Mouse (Mus musculus) c-Kit-positive CD71-positive TER-119-positive erythroid progenitor cells, embryonic 14.5 days (primary cell): ENCODE results near the gene Gm6993.

Experiments used
- DNase-seq: peaks from one replicate; pipeline ENCODE4 v3.0.0-alpha.2; 2013; ENCODE audit warnings: low spot score

Gene Gm6993

DNA sequence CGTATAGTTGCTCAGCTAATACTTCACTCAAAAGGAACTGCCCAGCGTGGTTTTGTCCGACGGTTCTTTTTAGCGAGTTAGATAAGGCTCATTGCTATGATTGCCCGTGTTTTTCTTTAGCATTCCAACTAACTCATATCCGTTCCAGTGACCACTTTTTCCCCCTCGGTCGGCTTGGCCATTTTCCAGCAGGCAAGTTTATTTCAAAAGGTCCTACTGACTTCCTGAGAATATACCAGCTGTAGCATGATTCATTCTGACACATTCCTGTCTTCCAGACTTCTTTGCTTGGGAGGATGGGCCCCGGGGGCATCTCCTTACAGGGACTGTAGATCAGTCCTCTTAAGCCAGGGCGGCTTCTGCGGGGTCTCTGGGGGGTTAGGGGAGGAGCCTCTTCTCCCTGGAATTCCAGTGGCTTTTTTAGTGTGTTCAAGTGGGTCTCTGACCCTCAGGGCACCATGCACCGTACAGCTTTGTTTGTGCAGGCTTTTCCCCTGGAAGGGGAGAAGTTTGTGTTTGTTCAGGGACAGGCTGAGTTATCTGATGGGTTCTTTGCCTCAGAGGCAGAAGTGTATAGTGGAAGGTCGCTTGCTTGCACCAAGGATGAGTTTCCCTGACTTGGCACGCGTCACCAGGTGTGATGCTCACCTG is 30.9 kb downstream of the Gm6993 start:
- no peak for DNase-seq

DNA sequence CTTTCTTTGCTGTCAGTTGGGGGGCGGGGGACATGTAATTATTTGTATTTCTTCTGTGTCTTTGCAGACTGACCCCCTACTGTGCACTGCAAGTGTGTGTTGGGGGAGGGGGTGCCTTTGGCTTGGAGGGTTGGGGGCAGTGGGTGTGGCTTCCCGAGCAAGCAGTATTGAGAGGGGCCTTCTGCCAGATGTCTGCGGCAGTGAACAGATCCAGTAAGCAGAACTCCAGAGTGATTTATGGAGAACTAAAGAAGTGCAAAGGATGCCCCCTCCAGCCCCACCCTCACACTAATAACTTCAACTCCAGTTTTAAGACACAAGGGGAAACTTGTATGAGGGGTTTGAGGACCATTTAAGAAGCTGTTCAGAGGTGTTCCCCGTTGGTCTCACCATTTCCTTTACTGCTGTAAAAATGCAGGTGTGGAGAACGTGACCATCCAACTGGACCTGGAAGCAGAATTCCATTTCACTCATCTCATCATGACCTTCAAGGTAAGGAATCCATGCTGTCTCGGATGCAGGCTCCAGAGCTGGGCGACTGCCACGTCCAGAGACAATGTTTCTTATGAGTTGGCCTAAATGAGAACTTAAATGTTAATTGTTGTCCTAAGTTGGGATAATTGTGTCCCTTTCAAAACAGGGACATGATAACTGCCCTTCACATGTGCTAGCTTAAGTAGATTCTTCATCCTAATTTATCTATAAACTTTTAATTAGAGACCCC is 31.6 kb downstream of the Gm6993 start:
- no peak for DNase-seq

DNA sequence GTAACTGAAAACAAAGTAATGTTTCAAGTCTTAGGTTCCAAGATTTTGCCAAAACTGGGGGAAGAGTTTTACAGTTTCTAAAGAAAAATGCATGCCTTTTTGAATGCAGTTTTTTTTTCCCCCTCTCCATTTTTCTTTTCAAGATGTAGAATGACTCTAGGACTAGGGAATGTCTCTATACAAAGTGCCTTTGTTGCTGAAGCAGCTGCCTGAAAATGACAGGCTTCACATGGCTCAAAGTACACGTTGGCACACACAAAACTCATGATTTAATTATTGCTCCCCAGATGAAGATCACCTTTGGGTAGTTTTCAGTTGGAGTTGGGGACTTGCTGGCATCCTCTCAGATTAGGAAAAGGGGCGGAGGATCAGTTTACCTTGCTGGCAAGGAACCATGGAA is 32.3 kb downstream of the Gm6993 start:
- DNase-seq: no peak

DNA sequence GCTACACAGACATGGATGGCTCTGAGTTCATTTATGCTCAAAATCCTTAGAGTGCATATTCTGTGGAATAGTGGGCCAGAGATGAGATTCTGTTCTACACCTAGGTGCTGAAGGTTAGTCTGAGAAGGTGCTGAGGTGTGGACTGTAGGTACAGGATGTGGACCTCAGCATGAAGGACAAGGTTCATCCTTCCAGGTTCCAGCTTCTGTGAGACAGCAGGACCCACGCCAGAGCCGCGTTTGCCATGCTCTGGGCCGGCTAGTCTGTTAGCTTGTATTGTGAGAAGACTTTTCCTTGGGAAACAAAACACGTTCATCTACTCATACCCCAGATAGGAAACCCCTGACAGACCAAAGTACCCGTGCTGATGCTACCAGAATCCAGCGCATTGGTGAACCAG is 33.1 kb downstream of the Gm6993 start:
- no peak for DNase-seq

DNA sequence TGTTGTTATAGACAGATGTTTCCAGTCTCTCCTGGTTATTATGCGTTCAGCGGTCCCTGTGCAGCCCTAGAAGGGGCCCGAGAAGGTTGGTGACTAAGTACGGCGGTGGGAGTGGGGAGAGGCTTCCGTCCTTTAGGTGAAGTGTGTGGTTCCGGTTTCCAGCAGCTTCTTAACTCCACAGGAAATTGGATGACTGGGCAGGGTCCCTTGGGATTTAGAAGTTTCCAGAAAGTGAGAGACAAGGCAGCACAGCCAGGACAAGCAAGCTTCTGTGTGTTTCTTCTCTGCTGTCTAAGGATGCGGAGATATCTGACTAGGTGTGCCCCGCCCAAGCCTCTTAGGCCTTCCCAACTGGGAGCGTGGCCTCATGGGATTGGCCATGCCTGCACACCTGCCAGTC is 34.8 kb downstream of the Gm6993 start:
- no peak for DNase-seq

DNA sequence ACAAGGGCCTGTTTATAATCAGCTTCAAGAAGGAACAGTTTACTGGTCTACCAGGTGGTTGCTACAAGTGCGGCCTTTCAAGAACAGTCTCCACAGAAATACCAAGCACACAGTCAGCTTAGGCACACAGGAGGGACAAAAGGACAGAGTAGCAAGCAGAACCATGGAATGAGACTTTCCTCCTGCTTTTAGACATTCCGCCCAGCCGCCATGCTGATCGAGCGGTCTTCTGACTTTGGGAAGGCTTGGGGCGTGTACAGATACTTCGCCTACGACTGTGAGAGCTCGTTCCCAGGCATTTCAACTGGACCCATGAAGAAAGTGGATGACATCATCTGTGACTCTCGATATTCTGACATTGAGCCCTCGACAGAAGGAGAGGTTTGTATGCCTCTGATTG is 37.7 kb downstream of the Gm6993 start:
- no peak for DNase-seq

DNA sequence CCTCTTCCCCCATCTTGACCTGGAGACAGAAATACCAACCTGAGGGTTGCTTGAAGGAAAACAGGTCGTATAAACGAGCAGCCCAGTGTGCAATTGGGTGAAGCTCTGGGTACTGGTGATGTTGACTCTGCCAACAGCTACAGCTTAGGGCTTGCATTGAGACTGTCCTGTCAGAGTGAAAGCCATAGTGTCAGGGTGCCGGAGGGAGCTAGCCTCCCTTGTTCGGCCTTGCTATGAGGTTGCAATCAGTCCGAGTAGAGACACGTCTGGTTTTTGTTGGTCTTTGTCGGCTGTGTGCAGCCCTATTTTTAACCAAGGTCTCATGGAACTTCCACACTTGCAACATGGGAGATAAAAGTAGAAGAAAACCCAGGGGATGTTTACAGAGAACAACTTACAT is 39.7 kb downstream of the Gm6993 start:
- DNase-seq: no peak

DNA sequence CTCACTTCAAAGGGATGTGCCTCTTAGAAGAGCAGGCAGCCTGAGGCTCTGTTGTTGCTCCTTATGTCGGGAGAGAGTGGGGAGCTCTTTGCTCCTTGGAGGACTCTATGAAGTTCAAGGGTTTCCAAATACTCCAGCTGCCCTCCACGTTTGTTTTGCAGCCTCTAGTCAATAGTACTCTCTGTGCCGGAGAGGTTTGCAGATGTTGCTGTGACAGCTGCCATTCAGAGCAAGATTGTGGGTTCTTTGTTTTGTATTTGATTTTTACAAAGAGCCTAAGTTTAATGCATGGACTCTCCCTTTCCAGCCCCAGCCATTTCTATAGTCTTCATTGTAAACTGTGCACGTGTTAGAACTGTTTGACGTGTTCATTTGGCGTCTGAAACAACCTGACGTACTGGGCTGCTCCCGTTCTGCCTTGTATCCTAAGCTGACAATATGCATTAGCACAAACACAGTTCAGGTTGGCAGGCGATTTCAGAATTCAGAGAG is 40.6 kb downstream of the Gm6993 start:
- DNase-seq: no peak

DNA sequence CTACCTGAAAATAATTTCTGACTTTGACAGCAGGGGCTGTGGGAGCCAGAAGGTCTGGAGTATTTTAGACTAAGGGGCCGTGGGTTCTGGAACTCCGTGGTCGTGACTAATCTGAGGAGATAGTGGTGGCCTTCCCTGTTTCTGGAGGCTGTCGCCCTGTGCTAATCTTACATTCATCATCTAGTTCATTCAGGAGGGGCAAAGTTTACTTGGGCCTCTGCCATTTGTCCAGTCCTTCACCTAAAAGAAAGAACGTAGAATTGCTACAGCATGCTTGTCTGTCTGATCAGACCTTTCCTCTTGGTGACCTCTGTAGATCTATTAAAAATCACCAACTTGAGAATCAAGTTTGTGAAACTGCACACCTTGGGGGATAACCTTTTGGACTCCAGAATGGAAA is 41.7 kb downstream of the Gm6993 start:
- no peak for DNase-seq

DNA sequence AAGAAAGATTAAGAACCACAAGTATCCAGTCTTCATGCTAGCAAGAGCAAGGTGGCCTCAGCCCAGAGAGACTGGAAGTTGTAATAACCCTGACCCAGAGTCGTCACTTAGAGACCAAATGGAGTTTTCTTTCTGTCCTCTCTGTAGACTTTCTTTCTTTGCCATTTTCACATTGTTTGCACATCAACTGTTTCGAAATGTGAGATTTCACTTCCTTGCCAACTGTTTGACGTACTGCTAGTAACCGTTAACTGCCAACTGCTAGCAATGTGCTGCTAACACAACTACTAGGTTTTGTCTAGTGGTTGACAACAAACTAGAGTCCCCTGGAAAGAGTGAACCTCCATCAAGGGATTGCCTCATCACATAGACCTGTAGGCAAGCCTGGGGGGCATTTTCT is 42.6 kb downstream of the Gm6993 start:
- DNase-seq: no peak

DNA sequence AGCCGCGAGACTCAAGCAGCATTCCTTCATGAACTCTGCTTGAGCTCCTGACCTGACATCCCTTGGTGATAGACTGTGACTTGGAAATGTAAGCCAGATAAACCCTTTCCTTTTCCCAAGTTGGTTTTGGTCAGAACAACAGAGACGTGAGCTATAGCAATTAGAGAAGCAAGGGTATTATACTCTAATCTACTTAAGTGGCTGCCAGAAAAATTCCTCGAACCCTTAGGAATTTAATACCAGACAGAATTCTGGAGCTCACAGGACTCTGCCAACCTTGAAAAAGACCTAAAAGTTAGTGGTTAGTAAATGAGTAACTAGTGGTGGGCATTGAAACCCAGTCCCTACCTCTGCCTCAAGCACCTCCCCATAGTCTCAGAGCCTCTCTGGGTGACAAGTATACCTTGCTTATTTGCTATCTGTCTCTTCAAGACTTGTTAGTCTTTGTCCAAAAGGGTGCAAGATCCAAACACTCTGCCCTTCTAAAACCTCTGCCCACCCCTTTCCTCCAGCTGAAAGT is 43.1 kb downstream of the Gm6993 start:
- no peak for DNase-seq

DNA sequence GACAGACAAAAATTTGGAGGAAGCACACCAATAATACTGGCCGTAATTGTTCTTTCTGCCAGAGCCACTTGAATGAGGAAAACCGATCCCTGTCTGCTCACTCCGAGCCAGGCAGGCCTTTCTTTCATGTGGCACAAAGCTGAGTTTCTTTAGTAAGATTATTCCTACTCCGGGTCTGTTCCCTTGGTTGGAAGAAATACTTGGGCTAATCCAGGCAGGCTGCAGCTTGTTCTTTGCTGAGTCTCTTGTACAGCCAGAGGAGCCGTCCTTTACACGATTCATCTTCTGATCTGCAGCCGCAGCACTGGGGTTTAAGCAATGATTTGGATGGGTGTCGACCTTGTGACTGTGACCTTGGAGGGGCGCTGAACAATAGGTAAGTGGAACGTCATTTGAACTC is 48.5 kb downstream of the Gm6993 start:
- no peak for DNase-seq
